Mouse (Mus musculus): Measurements from ENCODE around the gene Olfr700. TPM values are rescaled to one million over a fixed set of nuclear protein-coding genes. Genes with fewer than 3 reads are reported as not detected.

Olfr700 gene
- polyA plus RNA-seq (2012; rRNA removed; ENCODE audit: low replicate concordance) = not detected in 2 replicates

GRCm38 (mm10) chr7:106808734-106809133 lies at the start of gene Olfr700:
Gene Olfr700, minus strand, starts transcription at chr7:106808834.

GRCm38 (mm10) chr7:106843060-106843459 lies 34.4 kb upstream of the Olfr700 start, which contains the start of gene Olfr703:
Gene Olfr703, plus strand, starts transcription at chr7:106843360.

GRCm38 (mm10) chr7:106833793-106834192 lies 25.2 kb upstream of the Olfr700 start, which contains the start of gene Olfr702:
Gene Olfr702, minus strand, starts transcription at chr7:106833893.

GRCm38 (mm10) chr7:106813829-106814228 lies 5.2 kb upstream of the Olfr700 start, which contains the start of gene Olfr701:
Gene Olfr701, plus strand, starts transcription at chr7:106814129.

GRCm38 (mm10) chr7:106793098-106793497 lies 15.5 kb downstream of the Olfr700 start, which contains the start of gene Olfr699:
Gene Olfr699, minus strand, starts transcription at chr7:106793198.

Other genes with a start within 250 kb of the Olfr700 start
- gene Olfr693, start 128.2 kb downstream of the Olfr700 start, polyA plus RNA-seq (2012; rRNA removed; ENCODE audit: low replicate concordance) = not detected in 2 replicates
- gene Olfr694, start 117.0 kb downstream of the Olfr700 start, polyA plus RNA-seq (2012; rRNA removed; ENCODE audit: low replicate concordance) = not detected in 2 replicates
- not detected in 2 replicates for gene Olfr695, start 92.4 kb downstream of the Olfr700 start, polyA plus RNA-seq (2012; rRNA removed; ENCODE audit: low replicate concordance)
- gene Olfr697, start 66.4 kb downstream of the Olfr700 start, polyA plus RNA-seq (2012; rRNA removed; ENCODE audit: low replicate concordance) = not detected in 2 replicates
- gene Olfr698, start 53.4 kb downstream of the Olfr700 start, polyA plus RNA-seq (2012; rRNA removed; ENCODE audit: low replicate concordance) = not detected in 2 replicates
- not detected in 2 replicates for gene Olfr699, start 15.6 kb downstream of the Olfr700 start, polyA plus RNA-seq (2012; rRNA removed; ENCODE audit: low replicate concordance)
- not detected in 2 replicates for gene Olfr701, start 5.3 kb upstream of the Olfr700 start, polyA plus RNA-seq (2012; rRNA removed; ENCODE audit: low replicate concordance)
- not detected in 2 replicates for gene Olfr702, start 25.1 kb upstream of the Olfr700 start, polyA plus RNA-seq (2012; rRNA removed; ENCODE audit: low replicate concordance)
- not detected in 2 replicates for gene Olfr703, start 34.5 kb upstream of the Olfr700 start, polyA plus RNA-seq (2012; rRNA removed; ENCODE audit: low replicate concordance)
- gene Olfr704, start 54.4 kb upstream of the Olfr700 start, polyA plus RNA-seq (2012; rRNA removed; ENCODE audit: low replicate concordance) = not detected in 2 replicates
- not detected in 2 replicates for gene Olfr705, start 68.1 kb upstream of the Olfr700 start, polyA plus RNA-seq (2012; rRNA removed; ENCODE audit: low replicate concordance)
- gene Olfr706, start 79.3 kb upstream of the Olfr700 start, polyA plus RNA-seq (2012; rRNA removed; ENCODE audit: low replicate concordance) = not detected in 2 replicates
- gene Olfr707, start 92.4 kb upstream of the Olfr700 start, polyA plus RNA-seq (2012; rRNA removed; ENCODE audit: low replicate concordance) = not detected in 2 replicates
- gene Olfr1532-ps1, start 99.2 kb upstream of the Olfr700 start, polyA plus RNA-seq (2012; rRNA removed; ENCODE audit: low replicate concordance) = not detected in 2 replicates
- not detected in 2 replicates for gene Olfr709-ps1, start 123.4 kb upstream of the Olfr700 start, polyA plus RNA-seq (2012; rRNA removed; ENCODE audit: low replicate concordance)
- gene Olfr710, start 139.5 kb upstream of the Olfr700 start, polyA plus RNA-seq (2012; rRNA removed; ENCODE audit: low replicate concordance) = not detected in 2 replicates
- gene Olfr6, start 155.1 kb upstream of the Olfr700 start, polyA plus RNA-seq (2012; rRNA removed; ENCODE audit: low replicate concordance) = not detected in 2 replicates
- not detected in 2 replicates for gene Olfr711, start 166.6 kb upstream of the Olfr700 start, polyA plus RNA-seq (2012; rRNA removed; ENCODE audit: low replicate concordance)
- gene Olfr2, start 197.2 kb upstream of the Olfr700 start, polyA plus RNA-seq (2012; rRNA removed; ENCODE audit: low replicate concordance) = not detected in 2 replicates
- gene Olfr713, start 222.3 kb upstream of the Olfr700 start, polyA plus RNA-seq (2012; rRNA removed; ENCODE audit: low replicate concordance) = not detected in 2 replicates

Data from subcutaneous adipose tissue, adult 2 months (tissue).